Mouse (Mus musculus) gastrocnemius, adult 2 months (tissue): ENCODE measurements at regions not wholly inside any gene's neighbourhood (a gene's known extent, or its start where the extent isn't known, plus 50 kb on each side); places are given as distances from the start of the nearest gene placed in this dataset.

Experiments used
- DNase-seq: peaks from one replicate; pipeline ENCODE4 v3.0.0; 2022
- H3K27ac ChIP-seq: fragments of 200-600 bp; 2 replicates; pipeline ENCODE4 v1.8.1; 2022; ENCODE audit warnings: mild to moderate bottlenecking
- H3K4me3 ChIP-seq: fragments of 200-600 bp; 2 replicates; pipeline ENCODE4 v1.8.1; 2022; ENCODE audit warnings: mild to moderate bottlenecking, moderate library complexity
- CTCF ChIP-seq: fragments of 200-600 bp; IDR thresholded peaks from 2 replicates; pipeline ENCODE4 v1.8.1; 2022; ENCODE audit warnings: antibody characterized with exemption, mild to moderate bottlenecking, moderate library complexity
- intact Hi-C: fragments of 180-260 bp; cut with DNase I; formaldehyde crosslinking; loops from one replicate; pipeline ENCODE4 v1.15.1; 2025

DNA sequence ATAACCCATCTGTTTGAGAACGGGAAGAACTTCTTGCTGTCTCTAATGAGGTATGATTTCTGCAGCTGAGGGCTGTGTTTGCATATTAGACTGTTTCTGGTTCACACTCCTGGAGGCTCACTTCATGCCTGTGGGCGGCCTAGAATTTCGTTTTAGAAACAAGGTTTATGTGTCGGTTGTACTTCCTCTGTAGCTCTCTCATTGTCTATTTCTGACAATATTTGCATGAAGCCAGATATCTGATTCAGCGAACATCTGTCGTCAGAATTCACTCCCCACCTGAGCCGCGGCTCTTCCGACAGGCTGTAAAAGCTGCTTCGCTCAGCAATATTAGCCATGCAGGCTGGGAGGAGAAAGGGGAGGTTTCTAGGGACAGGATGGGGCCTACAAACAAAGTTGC is 233.4 kb downstream of the Adra2a start:
- no peak overlapping the region for H3K27ac ChIP-seq
- DNase-seq: no peak
- TF ChIP-seq CTCF: no peak
- no peak overlapping the region for H3K4me3 ChIP-seq
- intact Hi-C loops: no loop called here

DNA sequence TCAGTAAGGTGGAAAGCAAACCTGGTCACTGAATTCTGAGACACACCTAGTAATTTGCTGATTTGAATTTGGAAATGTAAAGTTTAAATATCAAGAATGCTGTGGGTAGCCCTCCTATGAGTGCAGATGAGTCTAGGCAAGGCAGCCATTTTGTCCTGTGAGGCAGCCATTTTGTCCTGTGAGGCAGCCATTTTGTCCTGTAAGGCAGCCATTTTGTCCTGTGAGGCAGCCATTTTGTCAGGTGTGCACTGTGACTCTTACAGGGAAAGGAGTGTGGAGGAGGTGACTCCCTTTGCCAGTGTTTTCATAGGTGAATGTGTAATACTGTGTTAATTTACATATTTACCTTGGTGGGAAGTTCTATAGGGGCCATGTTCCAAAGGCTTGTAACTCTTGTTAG is 241.5 kb downstream of the Adra2a start:
- Histone ChIP-seq H3K4me3 (no peak overlapping the region), H3K27ac (no peak overlapping the region)
- intact Hi-C loops: no loop called here
- TF ChIP-seq CTCF: no peak
- DNase-seq: no peak

DNA sequence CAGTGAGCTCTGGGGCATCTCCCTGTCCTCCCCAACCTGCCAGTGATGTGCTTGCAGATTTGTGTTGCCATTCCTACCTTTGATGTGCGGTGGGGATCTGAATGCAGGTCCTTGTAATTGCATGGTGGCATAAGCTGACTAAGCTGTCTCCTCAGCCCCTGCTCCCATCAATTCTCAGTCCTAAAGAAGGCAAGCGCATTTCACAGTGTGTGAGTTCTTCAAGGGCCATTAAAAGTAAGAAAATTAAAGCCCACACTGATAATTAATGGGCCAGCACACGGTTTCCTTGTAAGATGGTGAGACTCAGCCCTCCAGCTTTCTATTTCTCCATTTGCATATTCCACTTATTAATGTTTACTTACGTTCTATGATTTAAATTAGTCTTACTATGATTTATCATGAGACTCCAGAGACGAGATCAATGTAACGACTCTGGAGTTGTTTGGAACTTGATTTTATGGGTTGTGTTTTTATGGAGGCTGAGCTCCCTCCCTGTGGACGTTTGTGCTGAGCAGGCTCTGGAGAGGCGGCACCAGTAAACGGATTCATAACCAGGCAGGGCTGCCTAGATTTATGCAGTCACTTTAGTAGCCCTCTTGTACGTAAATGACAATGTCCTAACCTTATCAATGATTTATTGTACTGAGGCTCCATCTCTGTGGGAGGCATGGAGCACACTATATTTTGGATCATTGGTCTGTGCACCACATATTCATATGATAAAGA is 253.9 kb downstream of the Adra2a start:
- no peak for TF ChIP-seq CTCF
- intact Hi-C loops: no loop called here
- Histone ChIP-seq H3K4me3 (no peak overlapping the region), H3K27ac (no peak overlapping the region)
- no peak for DNase-seq

DNA sequence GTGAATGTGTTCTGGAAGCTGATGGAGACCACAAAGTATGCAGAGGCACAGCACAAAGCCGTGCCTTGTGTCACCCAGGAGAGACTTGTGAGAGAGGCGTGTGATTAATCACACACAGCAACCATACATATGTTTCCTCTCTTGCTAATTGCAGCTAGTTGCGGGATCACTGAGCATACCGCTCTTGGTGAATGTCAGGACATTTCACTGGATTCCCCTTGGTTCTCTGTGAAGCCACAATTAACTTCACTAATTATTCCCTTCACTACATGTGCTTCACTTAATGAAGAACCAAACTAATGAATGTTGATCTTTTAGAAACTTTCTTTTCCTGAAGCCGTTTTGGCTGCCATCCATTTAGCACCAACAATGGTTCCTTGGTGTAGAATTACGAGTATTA is 267.3 kb downstream of the Adra2a start:
- intact Hi-C loops: no loop called here
- H3K27ac ChIP-seq: no peak overlapping the region
- no peak overlapping the region for H3K4me3 ChIP-seq
- no peak for DNase-seq
- no peak for TF ChIP-seq CTCF

DNA sequence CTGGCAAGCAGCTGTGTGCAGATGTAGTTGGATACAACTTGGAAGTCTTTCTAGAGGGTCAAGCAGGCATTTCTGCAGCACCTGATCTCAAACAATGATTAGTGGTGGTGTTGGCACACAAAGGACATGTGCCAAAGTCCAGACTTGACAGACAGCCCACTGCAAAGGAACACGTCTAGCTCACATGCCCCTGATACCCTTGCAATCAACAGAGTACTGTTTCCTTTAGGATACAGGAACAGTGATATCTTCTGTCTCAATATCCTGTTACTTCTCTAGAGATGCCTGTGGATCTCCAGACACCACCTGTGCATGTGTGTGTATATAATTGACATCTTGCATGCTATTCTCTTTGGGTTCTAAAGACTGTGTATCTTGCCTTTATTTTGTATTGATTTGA is 267.8 kb downstream of the Adra2a start:
- no peak for DNase-seq
- TF ChIP-seq CTCF: no peak
- Histone ChIP-seq H3K4me3 (no peak overlapping the region), H3K27ac (no peak overlapping the region)
- intact Hi-C loops: no loop called here

DNA sequence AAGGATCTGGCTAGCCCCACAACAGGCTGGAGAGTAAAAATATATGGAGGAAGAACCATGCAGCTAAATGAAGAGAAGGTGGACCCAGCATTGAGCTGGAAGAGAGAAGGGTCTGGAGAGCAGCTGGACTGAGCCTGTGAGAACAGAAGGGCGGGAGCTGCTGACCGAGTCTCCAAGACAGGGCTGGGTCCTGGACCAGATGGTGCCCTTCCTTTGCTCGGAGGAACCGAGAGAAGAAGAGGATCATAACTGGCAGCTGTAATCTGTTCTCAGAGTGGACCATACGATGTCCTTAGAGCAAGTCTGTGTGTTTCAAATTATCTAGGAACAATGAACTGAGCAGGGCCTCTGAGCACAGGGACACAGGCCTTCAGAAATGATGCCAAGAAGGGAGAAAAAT is 279.3 kb downstream of the Adra2a start:
- H3K27ac ChIP-seq: no peak overlapping the region
- TF ChIP-seq CTCF: no peak
- intact Hi-C loops: no loop called here

DNA sequence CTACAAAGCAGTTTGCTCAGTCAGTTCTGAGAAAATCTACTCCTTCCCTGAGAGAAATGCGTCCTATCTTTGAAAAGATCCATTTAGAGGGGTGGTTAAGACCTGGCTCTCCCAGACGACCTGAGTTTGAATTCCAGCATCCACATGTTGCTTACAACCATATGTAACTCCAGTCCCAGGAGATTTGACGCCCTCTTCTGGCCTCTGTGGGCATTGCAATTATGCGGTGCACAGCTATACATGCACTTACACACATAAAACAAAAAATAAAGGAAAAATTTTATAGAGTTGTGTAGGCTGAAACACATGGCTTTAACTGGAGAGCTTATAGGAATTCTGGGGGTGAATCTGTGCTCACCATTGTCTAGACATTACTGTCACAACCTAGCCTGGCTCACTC is 281.0 kb downstream of the Adra2a start:
- TF ChIP-seq CTCF: no peak; the same call in 1 of the 2 replicates
- H3K27ac ChIP-seq: no peak overlapping the region
- no peak overlapping the region for H3K4me3 ChIP-seq
- no peak for DNase-seq
- intact Hi-C loops: no loop called here

More for the DNA sequence above, 279.3 kb downstream of the Adra2a start:
- no peak overlapping the region for H3K4me3 ChIP-seq
- no peak for DNase-seq

DNA sequence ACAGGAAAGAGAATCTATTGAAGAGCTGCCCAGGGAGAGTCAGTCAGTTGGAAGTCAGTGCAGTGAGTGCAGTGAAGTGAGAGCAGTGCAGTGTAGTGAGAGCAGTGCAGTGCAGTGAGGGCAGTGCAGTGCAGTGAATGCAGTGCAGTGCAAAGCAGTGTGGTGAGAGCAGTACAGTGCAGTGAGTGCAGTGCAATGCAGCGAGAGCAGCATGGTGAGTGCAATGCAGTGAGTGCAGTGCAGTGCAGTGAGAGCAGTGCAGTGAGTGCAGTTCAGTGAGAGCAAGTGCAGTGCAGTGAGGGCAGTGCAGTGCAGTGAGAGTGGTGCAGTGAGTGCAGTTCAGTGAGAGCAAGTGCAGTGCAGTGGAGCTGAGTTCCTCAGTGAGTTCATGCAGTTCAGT is 288.2 kb downstream of the Adra2a start:
- Histone ChIP-seq H3K4me3 (no peak overlapping the region), H3K27ac (no peak overlapping the region)
- no peak for DNase-seq
- TF ChIP-seq CTCF: no peak
- intact Hi-C loops: no loop called here

DNA sequence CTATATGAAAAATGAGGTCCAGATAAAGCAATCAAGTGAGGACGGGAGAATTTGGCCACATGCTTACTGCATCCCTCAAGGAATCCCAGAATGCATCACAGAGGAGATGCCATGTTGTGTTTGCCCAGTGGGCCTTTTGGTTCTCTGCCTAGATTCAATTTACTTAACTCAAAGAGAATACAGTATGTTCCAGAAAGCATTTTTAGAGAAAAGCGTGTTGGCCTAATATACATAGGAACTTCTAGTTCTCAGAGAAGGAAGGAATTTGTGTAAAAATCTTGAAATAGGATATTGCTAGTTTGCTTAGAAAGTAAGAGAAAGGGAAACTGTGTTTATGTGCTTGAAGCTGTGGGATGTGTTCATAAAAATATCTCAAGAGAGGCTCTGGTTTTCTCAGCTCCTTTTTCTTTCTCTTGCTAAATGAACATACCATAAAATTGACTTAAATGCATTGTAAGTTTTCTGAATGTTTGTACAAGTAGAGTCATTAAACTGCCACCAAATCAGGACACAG is 296.9 kb downstream of the Adra2a start:
- H3K27ac ChIP-seq: no peak overlapping the region
- H3K4me3 ChIP-seq: no peak overlapping the region
- intact Hi-C loops: no loop called here
- no peak for TF ChIP-seq CTCF
- no peak for DNase-seq

DNA sequence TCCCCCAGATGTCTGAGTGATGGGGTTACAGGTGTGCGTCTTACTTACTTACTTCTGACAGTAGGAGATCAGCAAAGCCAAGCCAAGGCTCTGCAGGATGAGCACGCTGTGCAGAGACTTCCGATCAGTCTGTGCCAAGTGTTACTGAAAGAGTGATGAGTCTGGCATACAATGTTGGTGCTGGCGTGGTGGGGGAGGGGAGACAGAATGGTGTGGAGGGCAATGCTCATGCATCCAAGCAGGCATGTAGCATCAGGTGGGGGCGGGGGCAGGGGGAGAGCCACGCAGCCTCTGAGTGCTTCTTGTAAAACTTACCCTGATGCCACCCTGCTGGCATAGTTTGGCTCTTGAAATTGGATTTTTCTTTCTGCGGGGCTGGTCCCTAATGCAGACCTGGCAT is 315.8 kb downstream of the Adra2a start:
- Histone ChIP-seq H3K27ac (no peak overlapping the region), H3K4me3 (no peak overlapping the region)
- no peak for TF ChIP-seq CTCF
- intact Hi-C loops: no loop called here
- DNase-seq: no peak

DNA sequence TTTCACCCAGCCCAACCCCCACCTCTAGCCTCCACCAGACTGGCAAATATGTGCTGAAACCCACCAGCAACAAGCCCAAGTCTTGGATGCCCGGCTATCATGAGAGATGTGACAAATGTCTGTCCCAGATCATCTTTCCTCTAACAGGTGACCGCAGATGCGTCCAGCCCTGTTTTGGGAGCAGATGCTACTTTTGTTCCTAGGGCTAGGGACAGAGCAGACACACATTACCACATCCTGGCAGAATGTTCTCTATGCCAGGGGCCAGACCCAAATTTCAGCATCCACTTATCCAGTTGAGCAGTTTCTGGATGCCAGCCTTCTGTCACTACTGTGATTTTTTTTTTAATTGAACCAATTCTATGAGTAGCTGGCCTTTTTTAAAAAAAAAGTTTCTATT is 316.7 kb downstream of the Adra2a start:
- intact Hi-C loops: no loop called here
- no peak overlapping the region for H3K4me3 ChIP-seq
- no peak for TF ChIP-seq CTCF
- no peak for DNase-seq
- no peak overlapping the region for H3K27ac ChIP-seq

DNA sequence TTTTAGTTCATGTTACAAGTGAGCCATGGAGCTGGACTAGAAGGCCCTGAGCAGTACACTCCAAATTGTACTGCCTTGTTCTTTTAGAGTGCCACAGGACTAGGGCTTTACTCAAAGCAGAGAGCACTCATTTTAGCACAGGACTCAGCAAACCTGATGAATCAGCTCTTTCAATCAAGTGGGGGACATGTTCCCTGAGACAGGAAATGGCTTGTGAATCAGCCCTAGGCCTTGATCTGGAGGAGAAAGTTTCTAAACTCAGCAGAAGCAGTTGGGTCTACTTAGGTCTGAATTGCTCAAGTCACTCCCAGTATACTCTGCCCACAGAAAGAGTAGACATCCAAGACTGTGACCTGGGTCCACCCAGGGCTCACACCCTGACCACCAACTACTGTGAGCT is 341.1 kb downstream of the Adra2a start:
- Histone ChIP-seq H3K4me3 (no peak overlapping the region), H3K27ac (no peak overlapping the region)
- intact Hi-C loops: no loop called here
- DNase-seq: no peak
- TF ChIP-seq CTCF: no peak

DNA sequence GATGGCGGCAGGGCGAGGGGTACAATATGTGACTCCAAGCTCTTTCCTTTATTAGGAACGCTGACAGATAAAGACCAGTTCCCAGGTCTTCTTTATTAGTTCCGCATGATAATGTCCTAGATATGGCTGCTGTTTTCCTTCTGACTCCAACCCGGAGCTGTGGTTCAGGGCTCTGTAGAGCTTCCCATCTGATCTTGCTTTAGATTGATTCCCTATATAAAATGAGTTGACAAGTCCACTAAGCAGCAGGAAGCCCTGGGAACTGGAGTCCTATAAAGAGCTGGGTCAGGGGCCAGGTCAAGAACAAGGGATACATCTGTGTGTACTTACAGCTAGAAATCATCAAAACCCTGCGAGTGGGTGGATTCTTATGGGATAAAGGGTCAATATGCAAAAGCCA is 347.5 kb downstream of the Adra2a start:
- Histone ChIP-seq H3K4me3 (no peak overlapping the region), H3K27ac (no peak overlapping the region)
- no peak for DNase-seq
- no peak for TF ChIP-seq CTCF
- intact Hi-C loops: no loop called here

DNA sequence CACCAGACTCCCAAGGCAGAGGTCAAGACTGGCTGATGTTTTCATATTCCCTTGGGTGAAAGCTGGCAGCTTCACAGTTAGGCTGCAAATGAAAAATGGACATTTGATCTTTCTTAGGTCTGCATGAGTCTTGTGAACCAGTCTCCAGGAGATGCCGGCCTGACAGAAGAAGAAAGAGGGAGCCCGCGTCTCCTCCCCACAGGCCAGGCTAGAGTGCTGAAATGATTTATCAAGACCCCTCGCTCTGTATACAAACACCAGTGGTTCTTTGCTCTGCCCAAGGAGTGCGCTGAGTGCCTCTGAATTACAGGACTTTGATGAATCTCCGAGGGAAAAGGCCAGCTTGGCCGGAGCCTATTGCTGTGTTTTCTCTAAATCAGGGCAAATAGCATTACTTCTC is 355.7 kb downstream of the Adra2a start:
- H3K27ac ChIP-seq: no peak overlapping the region
- DNase-seq: no peak
- no peak for TF ChIP-seq CTCF
- intact Hi-C loops: no loop called here
- no peak overlapping the region for H3K4me3 ChIP-seq
